Comparison of ENCODE assay signal across 12 mouse cellular contexts in genomic region chr3:47866061-47866460, GRCm38 (mm10).
"Had no signal": no experiment of that assay in that cellular context is flagged by ENCODE, and none has a peak within 500 bp of the region (broad histone marks: within the 10 kb centered on the region; RNA-seq: fewer than 3 reads in every experiment).

No protein-coding gene starts in this region.

- H3K9me3 ChIP-seq: liver, embryonic 13.5 days had no signal

- H3K9ac ChIP-seq: liver, embryonic 13.5 days had no signal

- H3K4me3 ChIP-seq: left cerebral cortex, adult 2 months; liver, embryonic 13.5 days had no signal

- H3K4me2 ChIP-seq: liver, embryonic 13.5 days; midbrain, embryonic 11.5 days had no signal

- DNase-seq: kidney, postnatal 14 days; kidney, postnatal 4 days; layer of hippocampus, postnatal 36 days; liver, embryonic 13.5 days; lung, adult 2 months; lung, postnatal 14 days; lung, postnatal 4 days; midbrain, embryonic 14.5 days; thymus, adult 18-20 months; thymus, postnatal 36 days had no signal

- H3K4me1 ChIP-seq: liver, embryonic 13.5 days had no signal

- H3K27me3 ChIP-seq: liver, embryonic 13.5 days had no signal

- H3K36me3 ChIP-seq: liver, embryonic 13.5 days had no signal

- H3K27ac ChIP-seq: left cerebral cortex, adult 2 months; liver, embryonic 13.5 days had no signal
